Mouse (Mus musculus) CH12.LX (cell line): Measurements from ENCODE around the gene Dctn5.

Source experiments
- CHD1 ChIP-seq: IDR thresholded peaks from 2 replicates; pipeline ENCODE4 v1.6.1; 2012; ENCODE audit warnings: low read depth, low read length, improper control_type of control experiment, inconsistent platforms
- CTCF ChIP-seq, 2 experiments: IDR thresholded peaks in 1 of 2; conservative IDR thresholded peaks in 1 of 2; 2 replicates each; pipeline ENCODE4 v1.5.1; 2011 to 2012; ENCODE audit warnings: low read depth in 2 of 2, low read length in 2 of 2, improper control_type of control experiment in 1 of 2, inconsistent platforms in 1 of 2, mild to moderate bottlenecking in 1 of 2, moderate library complexity in 1 of 2
- E2F4 ChIP-seq: IDR thresholded peaks from 2 replicates; pipeline ENCODE4 v1.6.1; 2011; ENCODE audit warnings: low read depth, low read length, improper control_type of control experiment; ENCODE audit not compliant: insufficient replicate concordance
- MAX ChIP-seq: IDR thresholded peaks from 2 replicates; pipeline ENCODE4 v1.6.1; 2011; ENCODE audit warnings: low read length, improper control_type of control experiment
- POLR2A ChIP-seq: IDR thresholded peaks from 2 replicates; pipeline ENCODE4 v1.6.1; 2011; ENCODE audit warnings: low read depth, mild to moderate bottlenecking, improper control_type of control experiment, low read length
- RCOR1 ChIP-seq: conservative IDR thresholded peaks from 2 replicates; pipeline ENCODE4 v1.6.1; 2012; ENCODE audit warnings: low read depth, mild to moderate bottlenecking, inconsistent platforms, low read length, improper control_type of control experiment
- TCF12 ChIP-seq: IDR thresholded peaks from 2 replicates; pipeline ENCODE4 v1.6.1; 2014; ENCODE audit warnings: low read depth, mild to moderate bottlenecking, inconsistent platforms, low read length, improper control_type of control experiment
- USF2 ChIP-seq: conservative IDR thresholded peaks from 2 replicates; pipeline ENCODE4 v1.6.1; 2011; ENCODE audit warnings: low read depth, low read length, improper control_type of control experiment
- ZC3H11A ChIP-seq: IDR thresholded peaks from 2 replicates; pipeline ENCODE4 v1.6.1; 2012; ENCODE audit warnings: low read depth, mild to moderate bottlenecking, inconsistent platforms, low read length, improper control_type of control experiment
- ZMIZ1 ChIP-seq: IDR thresholded peaks from 2 replicates; pipeline ENCODE4 v1.6.1; 2012; ENCODE audit warnings: low read depth, mild to moderate bottlenecking, inconsistent platforms, low read length, improper control_type of control experiment

DNA sequence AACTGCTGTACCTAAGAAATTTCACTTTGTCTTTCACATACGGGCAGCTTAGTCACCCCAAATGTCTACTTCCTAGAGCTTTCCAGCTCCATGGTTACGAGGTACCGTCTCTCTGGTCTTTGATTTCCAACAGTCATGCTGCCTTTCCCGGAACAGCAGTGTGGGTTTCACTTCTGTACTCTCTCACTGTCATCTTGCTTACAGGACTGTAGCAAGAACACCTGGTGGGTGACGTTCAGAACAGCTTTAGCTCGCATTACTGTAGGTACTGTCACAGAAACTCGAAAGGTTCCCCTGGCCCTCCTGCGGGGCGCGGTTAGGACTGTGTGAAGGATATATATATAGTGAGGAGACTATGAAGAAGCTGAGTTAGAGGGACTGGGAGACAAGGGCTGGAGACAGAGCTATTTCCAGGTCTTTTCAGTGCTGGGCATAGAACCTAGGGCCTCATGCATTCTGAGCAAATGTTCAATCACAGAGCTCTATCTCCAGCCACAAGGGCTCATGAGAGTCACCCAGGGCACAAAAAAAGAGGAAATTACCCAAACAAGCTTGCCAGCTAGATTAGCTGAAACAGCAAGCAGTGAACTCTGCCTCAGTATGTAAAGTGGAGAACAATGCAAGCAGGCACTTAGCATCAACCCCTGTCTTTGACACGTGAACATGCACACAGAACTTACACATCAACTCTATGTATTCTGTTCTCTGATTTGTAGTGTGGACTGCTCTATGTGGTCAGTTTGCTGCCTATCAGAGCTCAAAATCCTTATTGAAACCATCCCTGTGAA lies 45.5 kb upstream of the Dctn5 start:
- TF ChIP-seq TCF12 = peak; percentile 79
- TF ChIP-seq ZMIZ1 = no peak
- TF ChIP-seq POLR2A = 0 out of 2 replicates have a peak, but pooled peaks have one; percentile 31
- no peak for TF ChIP-seq RCOR1
- no peak for TF ChIP-seq ZC3H11A
- no peak for TF ChIP-seq CTCF (conservative IDR thresholded peaks at IDR 0.05 in 1 of 2, IDR thresholded peaks at IDR 0.05 in 1 of 2; ENCODE audit: low read depth in 2 of 2, low read length in 2 of 2)
- TF ChIP-seq USF2 = no peak
- no peak; the same call in 1 of the 2 replicates for TF ChIP-seq MAX
- TF ChIP-seq CHD1 = no peak
- no peak for TF ChIP-seq E2F4
